Mouse (Mus musculus): ENCODE data around the gene Mcoln1. TPM values are rescaled to one million over a fixed set of nuclear protein-coding genes. Genes with fewer than 3 reads are reported as not detected.

Gene Mcoln1
- total RNA-seq, 2 experiments from 2014 or later, result 50.5 to 53.2 TPM

DNA sequence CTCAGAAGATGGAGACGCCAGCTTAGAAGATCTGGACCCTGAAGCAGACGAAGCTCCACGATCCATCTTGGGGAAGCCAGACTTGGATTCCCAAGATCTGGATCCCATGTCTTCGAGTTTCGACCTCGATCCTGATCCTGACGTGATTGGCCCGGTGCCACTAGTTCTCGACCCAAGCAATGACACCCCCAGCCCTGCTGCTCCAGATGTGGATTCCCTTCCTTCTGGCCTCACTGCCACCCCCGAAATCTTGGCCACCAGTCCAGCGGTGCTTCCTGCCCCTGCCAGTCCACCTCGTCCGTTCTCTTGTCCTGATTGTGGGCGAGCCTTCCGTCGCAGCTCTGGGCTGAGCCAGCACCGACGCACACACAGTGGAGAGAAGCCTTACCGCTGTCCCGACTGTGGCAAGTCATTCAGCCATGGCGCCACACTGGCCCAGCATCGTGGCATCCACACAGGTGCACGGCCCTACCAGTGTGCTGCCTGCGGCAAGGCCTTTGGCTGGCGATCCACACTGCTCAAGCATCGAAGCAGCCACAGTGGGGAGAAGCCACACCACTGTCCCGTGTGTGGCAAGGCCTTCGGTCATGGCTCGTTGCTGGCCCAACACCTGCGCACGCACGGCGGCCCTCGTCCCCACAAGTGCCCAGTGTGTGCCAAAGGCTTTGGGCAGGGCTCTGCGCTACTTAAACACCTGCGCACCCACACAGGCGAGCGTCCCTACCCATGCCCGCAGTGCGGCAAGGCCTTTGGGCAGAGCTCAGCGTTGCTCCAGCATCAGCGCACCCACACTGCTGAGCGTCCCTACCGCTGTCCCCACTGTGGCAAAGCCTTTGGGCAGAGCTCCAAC lies 4.5 kb upstream of the Mcoln1 start:
- DNase-seq (ENCODE audit: low spot score in 2 of 2), result no peak

- DNase-seq (ENCODE audit: low spot score in 2 of 2), result no peak
Measured at GRCm38 (mm10) chr8:3496428-3496748, 3.9 kb upstream of the Mcoln1 start.

DNA sequence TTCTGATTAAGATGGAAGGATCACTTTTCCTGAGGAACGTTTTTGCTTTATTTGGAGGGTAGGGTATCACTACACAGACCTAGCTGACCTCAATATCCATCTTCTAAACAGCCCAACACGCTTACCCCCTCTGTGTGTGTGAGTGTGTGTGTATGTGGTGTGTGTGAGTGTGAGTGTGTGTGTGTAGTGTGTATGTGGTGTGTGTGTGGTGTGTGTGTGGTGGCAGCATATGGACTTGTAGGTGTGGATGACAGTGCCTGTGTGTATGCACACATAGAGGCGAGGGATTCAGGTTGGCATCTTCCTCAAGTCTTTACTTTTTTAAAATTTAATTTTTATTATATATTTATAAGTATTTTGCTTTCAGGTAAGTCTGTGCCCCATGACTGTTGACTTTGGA lies 1.7 kb upstream of the Mcoln1 start:
- DNase-seq (ENCODE audit: low spot score in 2 of 2), result no peak

DNA sequence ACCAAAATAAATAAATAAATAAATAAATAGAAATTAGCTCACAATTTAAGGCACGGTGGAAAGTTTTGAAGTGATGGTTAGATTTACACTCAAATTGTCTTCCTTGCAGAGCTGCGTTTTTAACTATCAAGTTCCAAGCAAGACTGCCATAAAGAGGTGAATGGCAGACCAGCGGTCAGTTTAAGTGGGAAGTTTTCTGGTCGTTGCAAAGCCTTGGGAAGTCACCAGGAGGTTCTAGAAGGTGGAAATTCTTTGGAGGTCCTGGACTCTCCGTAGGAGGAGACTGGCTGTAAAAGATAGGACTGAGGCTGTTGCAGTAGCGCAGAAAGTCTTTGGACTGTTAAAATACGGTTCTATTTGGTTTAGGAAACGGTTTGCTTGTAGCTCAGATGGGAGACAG lies 506 bp upstream of the Mcoln1 start:
- no peak for DNase-seq (ENCODE audit: low spot score in 2 of 2)

DNA sequence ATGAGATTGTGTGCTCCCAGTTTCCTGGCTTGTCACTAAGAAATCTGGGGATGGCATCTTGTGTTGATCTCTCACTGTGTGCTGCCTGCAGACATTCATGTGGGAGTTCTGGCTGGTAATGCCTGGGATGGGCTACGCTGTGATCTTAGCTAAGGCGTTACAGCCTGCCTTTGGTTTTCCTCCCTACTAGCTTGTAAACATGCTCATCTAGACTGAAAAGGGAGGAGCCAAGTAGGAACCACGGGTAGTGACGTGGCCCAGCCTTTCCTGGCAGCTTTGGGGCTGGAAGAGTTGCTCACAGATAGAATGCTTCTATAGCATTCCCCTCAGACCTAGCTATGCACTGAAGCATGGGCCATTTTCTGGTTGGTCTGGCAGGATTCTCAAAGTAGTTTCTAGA lies 2.0 kb downstream of the Mcoln1 start:
- DNase-seq (ENCODE audit: low spot score in 2 of 2), result no peak

DNA sequence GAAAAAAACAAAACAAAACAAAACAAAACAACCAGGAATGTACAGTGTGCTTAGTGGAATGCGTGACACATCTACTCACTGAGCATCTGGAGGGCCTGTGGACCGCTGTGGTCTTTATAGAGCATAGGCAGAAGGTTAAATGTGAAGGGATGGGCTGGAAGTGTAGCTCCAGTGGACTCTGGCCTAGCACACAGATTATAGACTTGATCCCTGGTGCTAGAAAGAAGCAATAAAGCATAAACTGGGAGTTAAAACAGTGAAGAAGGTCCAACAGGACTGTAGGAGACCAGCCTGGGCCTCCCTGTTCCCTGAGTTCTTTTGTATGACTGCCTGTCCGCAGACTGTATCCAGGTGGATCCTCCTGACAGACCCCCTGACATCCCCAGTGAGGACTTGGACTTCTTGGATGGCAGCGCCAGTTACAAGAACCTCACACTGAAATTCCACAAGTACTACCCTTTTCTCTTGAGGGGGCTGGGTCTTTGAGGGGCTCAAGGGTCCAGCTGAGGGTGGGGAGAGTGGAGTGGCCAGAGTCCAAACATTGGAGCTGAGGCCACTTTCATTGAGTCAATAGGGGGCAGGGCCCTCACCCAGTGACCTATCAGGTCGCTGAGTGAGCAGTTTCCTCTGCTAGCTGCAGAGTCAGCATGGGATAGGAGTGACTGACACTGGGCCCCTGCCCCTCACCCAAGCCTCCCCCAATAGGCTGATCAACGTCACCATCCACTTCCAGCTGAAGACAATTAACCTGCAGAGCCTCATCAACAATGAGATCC lies 7.9 kb downstream of the Mcoln1 start:
- no peak for DNase-seq (ENCODE audit: low spot score in 2 of 2)

DNA sequence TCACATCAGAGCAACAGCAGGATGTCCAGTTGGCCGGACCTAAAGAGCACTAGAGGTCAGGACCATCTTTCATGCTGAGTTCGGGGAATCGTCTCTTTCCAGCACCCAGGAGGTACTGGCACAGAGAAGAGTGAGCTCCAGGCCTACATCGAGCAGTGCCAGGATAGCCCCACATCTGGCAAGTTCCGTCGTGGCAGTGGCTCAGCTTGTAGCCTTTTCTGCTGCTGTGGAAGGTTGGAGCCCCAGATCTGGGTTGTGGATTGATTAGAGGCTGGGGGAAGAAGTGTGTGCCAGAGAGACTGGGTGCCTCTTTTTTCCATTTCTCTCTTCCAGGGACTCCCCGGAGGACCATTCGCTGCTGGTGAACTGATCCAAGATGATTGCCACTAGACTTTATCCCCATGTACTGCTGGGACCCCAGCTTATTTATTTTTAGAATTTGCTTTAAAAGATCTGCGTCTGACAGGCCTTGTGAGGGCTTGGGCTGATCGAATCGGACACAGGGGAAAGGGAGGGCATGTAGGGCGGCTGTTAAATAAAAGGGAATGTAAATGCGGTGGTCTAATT lies 14.5 kb downstream of the Mcoln1 start:
- DNase-seq (ENCODE audit: low spot score in 2 of 2), result no peak

GRCm38 (mm10) chr8:3515260-3515671 lies 15.0 kb downstream of the Mcoln1 start, which contains the start of gene Pnpla6:
Gene Pnpla6, plus strand, starts transcription at chr8:3515384.
- DNase-seq (ENCODE audit: low spot score in 2 of 2), result peak; percentile 67 to 82

- DNase-seq (ENCODE audit: low spot score in 2 of 2), result peak in 1 of 2 experiments; percentile 34
Measured at GRCm38 (mm10) chr8:3515771-3516417, 15.6 kb downstream of the Mcoln1 start.

DNA sequence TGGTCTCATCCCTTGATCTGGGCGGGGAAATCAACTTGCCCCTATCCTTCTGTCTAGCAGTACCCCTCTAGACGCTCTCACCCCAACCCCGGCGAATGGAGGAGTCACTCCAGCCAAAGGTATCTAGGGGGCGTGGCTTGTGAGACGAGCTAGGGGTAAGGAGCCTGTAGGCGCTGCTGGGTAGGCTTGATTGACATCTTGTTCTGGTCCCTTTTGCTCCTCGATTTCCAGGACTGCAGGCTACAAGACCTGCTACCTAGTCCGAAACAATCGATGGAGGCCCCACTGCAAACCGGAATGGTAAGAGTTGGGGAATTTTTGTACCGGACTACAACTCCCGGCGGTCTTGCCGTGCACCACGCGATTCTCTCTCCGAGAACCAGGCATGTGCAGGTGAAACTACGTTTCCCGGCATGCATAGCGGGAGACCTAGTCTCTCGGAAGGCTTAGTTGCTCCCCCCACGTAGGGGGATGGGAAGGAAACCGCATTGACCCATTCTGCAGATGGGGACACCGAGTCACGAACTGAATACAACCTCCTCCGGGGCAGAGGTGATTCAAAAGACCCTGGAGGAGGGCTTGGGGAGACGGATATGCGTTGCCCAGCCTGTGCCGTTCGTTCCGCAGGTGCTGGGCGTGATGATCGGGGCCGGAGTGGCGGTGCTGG lies 16.3 kb downstream of the Mcoln1 start:
- peak; percentile 55 to 81 for DNase-seq (ENCODE audit: low spot score in 2 of 2)

DNA sequence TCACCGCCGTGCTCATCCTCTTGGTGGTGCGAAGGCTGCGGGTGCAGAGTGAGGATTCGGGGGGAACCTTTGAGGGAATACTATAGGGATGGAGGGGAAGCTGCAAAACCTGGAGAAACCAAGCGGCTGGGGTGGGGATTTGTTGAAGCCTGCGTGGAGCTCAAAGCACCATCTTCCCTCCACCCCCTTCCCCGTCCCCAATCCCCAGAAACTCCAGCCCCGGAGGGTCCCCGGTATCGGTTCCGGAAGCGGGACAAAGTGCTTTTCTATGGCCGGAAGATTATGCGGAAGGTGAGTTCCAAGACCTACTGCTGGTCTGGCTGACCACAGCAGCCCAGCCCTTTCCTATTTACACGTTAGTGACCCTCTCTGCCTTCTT lies 16.8 kb downstream of the Mcoln1 start:
- no peak for DNase-seq (ENCODE audit: low spot score in 2 of 2)

GRCm38 (mm10) chr8:3522007-3522697 lies 21.9 kb downstream of the Mcoln1 start:
- no peak for DNase-seq (ENCODE audit: low spot score in 2 of 2)

GRCm38 (mm10) chr8:3530816-3531215 lies 30.6 kb downstream of the Mcoln1 start:
- DNase-seq (ENCODE audit: low spot score in 2 of 2), result no peak

DNA sequence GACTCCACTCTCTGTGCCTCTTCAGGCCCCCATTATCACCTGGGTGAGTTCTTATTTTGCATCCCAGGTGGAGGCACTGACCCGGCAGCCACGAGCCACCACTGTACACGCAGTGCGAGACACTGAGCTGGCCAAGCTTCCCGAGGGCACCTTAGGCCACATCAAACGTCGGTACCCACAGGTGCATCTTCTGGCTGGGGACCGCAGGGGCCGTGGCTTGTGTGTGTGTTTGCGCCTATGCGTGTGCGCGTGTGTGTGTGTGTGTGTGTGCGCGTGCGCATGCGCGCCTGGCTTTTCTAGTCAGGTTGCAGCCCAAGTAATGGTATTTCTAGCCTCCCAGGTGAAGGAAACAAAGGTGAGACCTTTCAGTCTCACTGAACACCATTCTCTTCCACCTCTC lies 31.7 kb downstream of the Mcoln1 start:
- no peak for DNase-seq (ENCODE audit: low spot score in 2 of 2)

GRCm38 (mm10) chr8:3536053-3536841 lies 36.0 kb downstream of the Mcoln1 start:
- DNase-seq (ENCODE audit: low spot score in 2 of 2), result no peak

- no peak for DNase-seq (ENCODE audit: low spot score in 2 of 2)
Measured at GRCm38 (mm10) chr8:3536940-3537339, 36.7 kb downstream of the Mcoln1 start.

DNA sequence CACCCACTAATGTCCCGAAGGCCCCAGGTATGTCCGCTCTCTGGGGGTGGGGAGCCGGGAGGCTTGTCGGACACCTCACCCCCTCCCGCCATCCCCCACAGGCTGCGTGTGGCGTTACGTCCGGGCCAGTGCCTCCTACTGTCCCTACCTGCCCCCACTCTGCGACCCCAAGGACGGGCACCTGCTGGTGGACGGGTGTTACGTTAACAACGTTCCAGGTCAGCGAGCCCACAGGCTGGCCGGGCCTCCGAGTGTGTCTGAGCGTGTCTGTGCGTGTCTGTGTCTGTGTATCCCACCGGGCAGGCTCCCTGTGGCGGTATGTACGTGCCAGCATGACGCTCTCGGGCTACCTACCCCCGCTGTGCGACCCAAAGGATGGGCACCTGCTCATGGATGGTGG lies 37.4 kb downstream of the Mcoln1 start:
- DNase-seq (ENCODE audit: low spot score in 2 of 2), result no peak

GRCm38 (mm10) chr8:3539146-3539545 lies 38.9 kb downstream of the Mcoln1 start:
- no peak for DNase-seq (ENCODE audit: low spot score in 2 of 2)

DNA sequence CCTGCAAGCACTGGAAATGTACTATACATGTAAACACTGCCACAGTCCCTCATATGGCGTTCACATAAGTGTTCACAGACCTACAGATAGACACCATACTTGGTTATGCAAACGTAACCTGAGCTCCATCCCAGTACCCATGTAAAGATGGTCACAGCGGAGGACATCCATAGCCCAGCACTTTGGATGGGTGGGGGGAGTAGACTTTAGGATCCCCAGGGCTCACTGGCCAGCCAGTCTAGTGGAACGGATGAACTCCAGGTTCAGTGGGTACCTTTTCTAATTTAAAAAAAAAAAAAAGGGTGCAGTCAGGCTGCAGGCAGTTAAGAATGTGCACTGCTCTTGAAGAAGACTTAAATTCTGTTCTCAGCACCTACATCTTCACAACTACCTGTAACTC lies 39.8 kb downstream of the Mcoln1 start:
- DNase-seq (ENCODE audit: low spot score in 2 of 2), result no peak

DNA sequence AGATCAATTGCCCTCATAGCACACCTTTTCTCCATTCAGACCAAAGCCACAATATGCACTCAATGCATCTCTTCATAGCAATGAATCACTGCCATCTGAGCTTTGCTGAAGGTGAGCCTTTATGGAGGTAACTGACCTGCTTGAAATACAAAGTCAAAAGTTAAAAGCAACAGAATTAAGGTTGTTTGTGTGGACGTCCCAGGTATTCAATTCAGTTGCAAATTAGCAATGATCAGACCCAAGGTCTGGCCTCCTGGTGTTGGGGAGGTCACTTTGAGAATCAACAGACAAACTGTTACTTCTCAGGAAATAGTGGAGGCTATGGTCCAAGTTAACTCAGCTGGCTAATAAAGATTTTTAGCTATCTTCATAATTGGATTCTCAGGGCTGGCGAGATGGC lies 46.3 kb downstream of the Mcoln1 start:
- DNase-seq (ENCODE audit: low spot score in 2 of 2), result no peak
